Mouse (Mus musculus) lung, embryonic 14.5 days (tissue): ENCODE measurements at regions not wholly inside any gene's neighbourhood (a gene's known extent, or its start where the extent isn't known, plus 50 kb on each side); places are given as distances from the start of the nearest gene placed in this dataset.

Source experiments
- ATAC-seq: fragments of 200-750 bp; cut with Nextera tagmentation; 2 replicates; pipeline ENCODE4 v1.8.0; 2017; ENCODE audit warnings: mild to moderate bottlenecking, moderate TSS enrichment, moderate library complexity; ENCODE audit not compliant: insufficient read depth
- DNase-seq: peaks from one replicate; pipeline ENCODE4 v3.0.0-alpha.2; 2015
- H3K27ac ChIP-seq: fragments of 300-500 bp; sonication (generic); 2 replicates; pipeline ENCODE4 v1.5.1; 2014; ENCODE audit warnings: low read depth, mild to moderate bottlenecking, moderate library complexity
- H3K27me3 ChIP-seq: fragments of 300-500 bp; sonication (generic); 2 replicates; pipeline ENCODE4 v1.6.1; 2014; ENCODE audit warnings: low read length, control low read depth; ENCODE audit not compliant: insufficient read depth
- H3K36me3 ChIP-seq: fragments of 300-500 bp; sonication (generic); 2 replicates; pipeline ENCODE4 v1.6.1; 2014; ENCODE audit warnings: control low read depth; ENCODE audit not compliant: insufficient read depth
- H3K4me1 ChIP-seq: fragments of 300-500 bp; sonication (generic); 2 replicates; pipeline ENCODE4 v1.6.1; 2014; ENCODE audit warnings: antibody characterized with exemption, control low read depth; ENCODE audit not compliant: insufficient read depth
- H3K4me2 ChIP-seq: fragments of 300-500 bp; sonication (generic); 2 replicates; pipeline ENCODE4 v1.6.1; 2014; ENCODE audit warnings: mild to moderate bottlenecking
- H3K4me3 ChIP-seq: fragments of 300-500 bp; sonication (generic); 2 replicates; pipeline ENCODE4 v1.5.1; 2014; ENCODE audit warnings: low read depth, low read length
- H3K9ac ChIP-seq: fragments of 300-500 bp; sonication (generic); 2 replicates; pipeline ENCODE4 v1.6.1; 2014
- H3K9me3 ChIP-seq: fragments of 300-500 bp; sonication (generic); 2 replicates; pipeline ENCODE4 v1.6.1; 2016; ENCODE audit warnings: low read depth, low read length, control low read depth
- CTCF ChIP-seq: IDR thresholded peaks from 2 replicates; pipeline ENCODE4 v1.5.1; 2016; ENCODE audit warnings: antibody characterized with exemption, low read depth
- WGBS: fragments of 180-500 bp; shearing (Covaris S2); extraction: QIAGEN DNeasy Blood & Tissue Kit; methylation state at CpG from one replicate; pipeline ENCODE4 v1.1.7; 2014; 5-methylcytosine and 5-hydroxymethylcytosine counted together

DNA sequence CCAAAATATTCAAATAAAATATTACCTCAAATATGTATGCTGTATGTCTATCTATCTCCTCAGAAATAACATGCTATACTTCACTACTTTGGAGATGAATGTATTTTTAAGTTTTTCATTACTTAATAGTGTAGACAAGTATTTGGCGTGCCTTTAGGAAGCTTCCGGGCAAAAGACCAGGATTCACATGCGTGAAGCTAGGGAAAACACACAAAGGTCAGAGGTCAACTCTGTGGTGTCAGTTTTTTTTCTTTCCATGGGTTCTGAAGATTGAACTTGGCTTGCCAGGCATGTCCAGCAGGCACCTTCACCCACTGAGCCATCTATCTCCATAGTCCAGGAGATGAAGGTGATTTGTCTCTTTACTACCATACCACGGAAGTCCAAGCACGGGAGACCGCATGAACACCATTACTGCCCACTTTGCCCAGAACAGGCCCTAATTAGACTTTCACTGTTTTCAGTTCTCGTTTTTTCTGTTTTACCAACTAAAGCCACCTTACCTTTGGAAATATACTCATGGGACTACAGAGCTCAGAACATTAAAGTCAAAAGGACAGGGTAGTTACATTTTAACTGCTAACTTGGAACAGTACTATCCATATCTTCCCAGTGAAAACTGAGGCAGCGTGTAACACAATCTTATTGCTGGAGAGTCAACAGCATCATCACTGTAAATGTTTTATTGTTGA, 76.9 kb upstream of the Ak4 start:
- no peaks in the 10 kb centered on the region for H3K36me3 ChIP-seq

DNA sequence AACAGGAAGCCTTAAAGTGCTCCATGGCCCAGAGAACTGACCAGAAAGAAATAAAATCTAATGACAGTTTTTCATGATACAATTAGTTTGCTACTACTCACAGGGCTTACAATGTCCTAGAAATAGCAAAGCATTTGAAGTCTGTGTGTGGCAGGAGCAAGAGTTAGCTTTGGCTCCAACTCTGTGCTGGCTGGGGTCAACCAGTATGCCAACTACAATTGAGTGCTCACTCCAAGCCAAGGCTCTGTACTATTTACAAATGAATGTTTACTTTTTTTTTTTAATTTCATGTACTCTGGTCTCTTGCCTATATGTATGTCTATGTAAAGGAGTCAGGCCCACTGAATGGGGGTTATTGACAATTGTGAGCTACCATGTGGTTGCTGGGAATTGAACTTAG, 75.7 kb upstream of the Jak1 start:
- no peaks in the 10 kb centered on the region for H3K9me3 ChIP-seq
- no peaks in the 10 kb centered on the region for H3K27me3 ChIP-seq
- no peak overlapping the region for H3K4me2 ChIP-seq
- H3K36me3 ChIP-seq: no peaks in the 10 kb centered on the region
- DNase-seq: no peak
- TF ChIP-seq CTCF: no peak
- no peak for ATAC-seq
- H3K4me1 ChIP-seq: peaks cover 5% of the 10 kb centered on the region; the same call in 1 of the 2 replicates
- H3K4me3 ChIP-seq: no peak overlapping the region
- no peak overlapping the region for H3K27ac ChIP-seq
- H3K9ac ChIP-seq: no peak overlapping the region

More for the DNA sequence above, 76.9 kb upstream of the Ak4 start:
- no peak overlapping the region for H3K9ac ChIP-seq
- ATAC-seq: no peak
- H3K4me1 ChIP-seq: no peaks in the 10 kb centered on the region
- DNase-seq: no peak
- H3K9me3 ChIP-seq: no peaks in the 10 kb centered on the region
- no peak overlapping the region for H3K4me2 ChIP-seq
- 84% methylated on average over 8 of the region's 8 CpGs for WGBS
- no peak overlapping the region for H3K4me3 ChIP-seq
- no peak for TF ChIP-seq CTCF
- no peaks in the 10 kb centered on the region for H3K27me3 ChIP-seq
- H3K27ac ChIP-seq: no peak overlapping the region

DNA sequence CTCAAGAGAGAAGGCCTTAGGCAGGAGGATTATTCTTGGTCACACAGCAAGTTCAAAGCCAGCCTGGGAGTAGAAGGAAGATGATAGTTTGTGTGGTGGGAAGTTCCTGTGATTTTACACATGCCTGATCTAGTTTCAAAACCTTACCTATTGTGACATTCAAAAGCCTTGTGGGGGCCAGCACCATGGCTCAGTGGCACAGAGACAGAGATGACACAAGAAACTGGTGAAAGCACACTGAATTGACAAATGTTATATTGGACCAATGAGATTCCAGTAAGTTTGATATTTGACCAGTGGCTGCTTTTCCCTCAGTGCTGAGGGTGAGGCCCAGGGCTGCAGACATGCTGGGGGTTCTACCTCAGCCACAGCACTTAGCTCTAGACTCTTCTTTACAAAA, 73.1 kb upstream of the Jak1 start:
- no peaks in the 10 kb centered on the region for H3K36me3 ChIP-seq
- no peak overlapping the region for H3K9ac ChIP-seq
- no peak for TF ChIP-seq CTCF
- no peak overlapping the region for H3K4me2 ChIP-seq
- no peak overlapping the region for H3K4me3 ChIP-seq
- H3K27ac ChIP-seq: no peak overlapping the region
- H3K4me1 ChIP-seq: peaks cover 5% of the 10 kb centered on the region; the same call in 1 of the 2 replicates
- H3K27me3 ChIP-seq: no peaks in the 10 kb centered on the region
- ATAC-seq: no peak
- DNase-seq: no peak
- no peaks in the 10 kb centered on the region for H3K9me3 ChIP-seq

DNA sequence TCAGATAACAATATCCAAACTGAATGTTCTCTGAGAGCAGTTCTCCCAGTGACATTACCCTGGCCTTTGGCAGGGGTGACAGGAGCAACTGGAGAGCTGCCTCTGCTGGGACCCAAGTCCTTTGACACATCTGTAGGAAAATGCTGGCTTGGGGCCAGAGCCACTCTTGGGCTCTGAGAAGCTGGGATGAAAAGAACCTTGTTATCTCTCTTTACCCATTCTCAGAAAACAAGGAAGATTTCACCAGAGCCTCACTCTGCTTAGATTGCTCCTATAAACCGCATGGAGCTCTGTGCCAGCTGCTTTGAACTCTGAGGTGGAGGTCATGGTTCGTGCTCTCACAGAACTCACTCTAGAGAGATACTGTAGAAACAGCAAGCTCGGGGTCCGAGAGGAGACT, 71.7 kb upstream of the Jak1 start:
- no peak for TF ChIP-seq CTCF
- ATAC-seq (peak; percentile 10; the same call in 1 of the 2 replicates), DNase-seq (peak; percentile 47)
- Histone ChIP-seq H3K9me3 (no peaks in the 10 kb centered on the region), H3K4me3 (no peak overlapping the region), H3K9ac (no peak overlapping the region), H3K36me3 (no peaks in the 10 kb centered on the region), H3K27me3 (no peaks in the 10 kb centered on the region), H3K4me1 (peaks cover 5% of the 10 kb centered on the region; the same call in 1 of the 2 replicates), H3K4me2 (no peak overlapping the region), H3K27ac (no peak overlapping the region)
- WGBS: 29% methylated on average over 4 of the region's 4 CpGs

DNA sequence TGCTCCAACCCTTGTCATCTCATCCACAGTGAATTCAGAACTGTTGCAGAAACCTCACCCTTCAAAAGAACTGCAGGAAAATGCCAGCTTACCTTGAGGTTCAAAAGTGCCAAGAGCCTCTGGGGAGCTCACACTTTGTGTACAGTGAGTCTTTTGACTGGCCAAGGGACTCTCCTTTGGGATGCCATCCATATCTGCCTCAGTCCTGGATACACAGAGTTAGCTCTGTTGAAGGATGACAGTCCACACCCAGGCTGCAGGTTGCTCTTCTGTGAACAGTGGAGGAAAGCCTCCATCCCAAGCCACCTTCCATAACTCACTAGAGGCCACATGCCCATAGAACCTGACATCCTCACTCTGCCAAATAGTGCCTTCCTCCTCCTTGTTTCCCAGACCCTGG, 71.3 kb upstream of the Jak1 start:
- Histone ChIP-seq H3K4me1 (peaks cover 5% of the 10 kb centered on the region; the same call in 1 of the 2 replicates), H3K27ac (no peak overlapping the region), H3K9ac (no peak overlapping the region), H3K27me3 (no peaks in the 10 kb centered on the region), H3K4me3 (no peak overlapping the region), H3K9me3 (no peaks in the 10 kb centered on the region), H3K4me2 (no peak overlapping the region), H3K36me3 (no peaks in the 10 kb centered on the region)
- no peak for ATAC-seq
- no peak for TF ChIP-seq CTCF
- no peak for DNase-seq

DNA sequence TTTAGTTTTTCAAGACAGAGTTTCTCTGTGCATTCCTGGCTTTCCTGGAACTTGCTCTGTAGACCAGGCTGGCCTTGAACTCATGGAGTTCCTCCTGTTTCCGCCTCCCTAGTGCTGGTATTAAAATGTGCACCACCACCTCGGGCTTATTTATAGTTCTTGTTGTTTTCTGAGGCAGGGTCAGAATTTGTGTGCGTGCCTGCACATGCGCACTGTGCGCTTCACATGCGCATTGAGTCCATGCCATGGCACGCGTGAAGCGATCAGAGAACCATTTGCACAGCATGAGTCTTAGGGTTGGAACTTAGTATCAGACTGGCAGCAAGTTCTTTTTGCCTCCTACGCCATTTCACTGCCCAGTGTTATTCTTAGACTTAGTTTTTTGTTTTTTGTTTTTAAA, 68.8 kb upstream of the Jak1 start:
- no peaks in the 10 kb centered on the region for H3K36me3 ChIP-seq
- WGBS: 95% methylated on average over 10 of the region's 10 CpGs
- H3K4me3 ChIP-seq: no peak overlapping the region
- peaks cover 8% of the 10 kb centered on the region; the same call in 1 of the 2 replicates for H3K4me1 ChIP-seq
- no peak overlapping the region for H3K9ac ChIP-seq
- H3K27ac ChIP-seq: no peak overlapping the region
- no peak for ATAC-seq
- TF ChIP-seq CTCF: no peak
- DNase-seq: no peak
- no peak overlapping the region for H3K4me2 ChIP-seq
- no peaks in the 10 kb centered on the region for H3K9me3 ChIP-seq
- no peaks in the 10 kb centered on the region for H3K27me3 ChIP-seq

DNA sequence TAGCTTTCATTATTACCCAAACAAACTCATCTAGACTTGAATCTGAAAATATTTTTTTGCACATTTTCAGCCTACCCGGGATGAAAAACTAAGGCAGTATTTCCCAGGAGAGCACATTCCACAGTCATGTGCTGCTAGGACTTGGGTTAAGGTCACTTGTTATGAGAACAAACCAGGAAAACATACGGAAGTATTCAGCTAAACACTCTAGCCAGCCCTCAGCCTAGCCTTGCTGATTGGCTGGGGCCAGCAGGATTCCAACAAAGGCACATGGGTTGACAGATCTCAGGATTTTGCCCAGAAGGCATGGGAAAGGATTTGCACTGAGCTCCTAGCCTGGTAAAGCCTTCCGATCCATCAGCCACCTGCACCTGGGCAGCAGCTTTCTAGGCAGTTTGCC, 68.0 kb upstream of the Jak1 start:
- Histone ChIP-seq H3K4me3 (no peak overlapping the region), H3K27ac (no peak overlapping the region), H3K36me3 (no peaks in the 10 kb centered on the region), H3K4me1 (peaks cover 8% of the 10 kb centered on the region; the same call in 1 of the 2 replicates), H3K27me3 (no peaks in the 10 kb centered on the region), H3K4me2 (no peak overlapping the region), H3K9me3 (no peaks in the 10 kb centered on the region), H3K9ac (no peak overlapping the region)
- TF ChIP-seq CTCF: no peak
- 39% methylated on average over 3 of the region's 3 CpGs for WGBS
- DNase-seq: peak; percentile 57
- ATAC-seq: peak; percentile 62; the same call in 1 of the 2 replicates
